ENCODE assay signal across 16 mouse cellular contexts in genomic region chr11:117362307-117362706, GRCm38 (mm10).
DNase-seq lines count a peak whose midpoint lies in the region; ATAC-seq and TF ChIP-seq lines count a peak whose summit lies in the region.
"Had no signal": no experiment of that assay in that cellular context is flagged by ENCODE, and none has a peak within 500 bp of the region (broad histone marks: within the 10 kb centered on the region; RNA-seq: fewer than 3 reads in every experiment).

No protein-coding gene starts in this region.

- WGBS in intestine, postnatal 0 days, result 90% methylated on average over 2 of the region's 2 CpGs
- 90% methylated on average over 2 of the region's 2 CpGs for WGBS in intestine, embryonic 15.5 days
- WGBS in lung, adult 2 months, result 92% methylated on average over 2 of the region's 2 CpGs
- 81% methylated on average over 2 of the region's 2 CpGs for WGBS in heart, embryonic 11.5 days (ENCODE audit: insufficient replicate concordance)

- peak; percentile 45 for TF ChIP-seq CTCF in intestine, postnatal 0 days (IDR thresholded peaks at IDR 0.05; ENCODE audit: low read depth)
- TF ChIP-seq CTCF in lung, adult 2 months (IDR thresholded peaks at IDR 0.05; ENCODE audit: insufficient read depth, low read length), result peak; percentile 12; the same call in 1 of the 2 replicates
- TF ChIP-seq CTCF in E14TG2a.4 (conservative IDR thresholded peaks at IDR 0.05; ENCODE audit: low read length), result peak; percentile 52
- 0 out of 2 replicates have a peak, but pooled peaks have one; percentile 9 for TF ChIP-seq CTCF in cortical plate, adult 2 months (IDR thresholded peaks at IDR 0.05; ENCODE audit: extremely low read depth, insufficient read depth, low read length)

- TF ChIP-seq POLR2A in lung, adult 2 months (IDR thresholded peaks at IDR 0.05; ENCODE audit: borderline replicate concordance, extremely low read depth, low read depth, low read length), result no peak
- no peak for TF ChIP-seq POLR2A in cortical plate, adult 2 months (IDR thresholded peaks at IDR 0.05; ENCODE audit: extremely low read depth, insufficient read depth, low read length)

- peaks cover 56% of the 10 kb centered on the region for H3K36me3 ChIP-seq in intestine, postnatal 0 days (ENCODE audit: control insufficient read depth, insufficient read depth)
- H3K36me3 ChIP-seq in intestine, embryonic 15.5 days, result peaks cover 40% of the 10 kb centered on the region
- peaks cover 61% of the 10 kb centered on the region for H3K36me3 ChIP-seq in E14TG2a.4 (ENCODE audit: insufficient read depth, low read length)
- H3K36me3 ChIP-seq in heart, embryonic 11.5 days (ENCODE audit: control insufficient read depth, insufficient read depth, low read length), result peaks cover 27% of the 10 kb centered on the region

- no peak overlapping the region for H3K4me2 ChIP-seq in intestine, postnatal 0 days (replicated peaks; ENCODE audit: low read depth)
- H3K4me2 ChIP-seq in intestine, embryonic 15.5 days (replicated peaks), result no peak overlapping the region
- no peak overlapping the region for H3K4me2 ChIP-seq in heart, embryonic 11.5 days
- H3K4me2 ChIP-seq: forebrain, embryonic 12.5 days; neural tube, embryonic 12.5 days had no signal

- H3K27ac ChIP-seq in intestine, postnatal 0 days (ENCODE audit: low read depth, low read length), result no peak overlapping the region
- no peak overlapping the region for H3K27ac ChIP-seq in intestine, embryonic 15.5 days
- H3K27ac ChIP-seq in cortical plate, adult 2 months (ENCODE audit: insufficient read depth, low read length), result no peak overlapping the region
- no peak overlapping the region for H3K27ac ChIP-seq in heart, embryonic 11.5 days (ENCODE audit: low read depth, low read length)
- H3K27ac ChIP-seq: gastrocnemius, adult 2 months; neural tube, embryonic 12.5 days had no signal

- no peaks in the 10 kb centered on the region for H3K4me1 ChIP-seq in intestine, postnatal 0 days (replicated peaks; ENCODE audit: control insufficient read depth, insufficient read depth, low read length)
- H3K4me1 ChIP-seq in intestine, embryonic 15.5 days (replicated peaks), result 0 out of 2 replicates have a peak, but pooled peaks cover 3% of the 10 kb centered on the region
- H3K4me1 ChIP-seq in lung, adult 2 months (ENCODE audit: control insufficient read depth, insufficient read depth, low read length), result no peaks in the 10 kb centered on the region
- H3K4me1 ChIP-seq in E14TG2a.4 (replicated peaks; ENCODE audit: low read depth, low read length), result peaks cover 63% of the 10 kb centered on the region
- no peaks in the 10 kb centered on the region for H3K4me1 ChIP-seq in cortical plate, adult 2 months (ENCODE audit: control insufficient read depth, insufficient read depth, low read length)
- H3K4me1 ChIP-seq in heart, embryonic 11.5 days (ENCODE audit: control insufficient read depth, insufficient read depth, low read length), result no peaks in the 10 kb centered on the region
- H3K4me1 ChIP-seq: forebrain, embryonic 12.5 days had no signal

- no peak overlapping the region for H3K4me3 ChIP-seq in intestine, postnatal 0 days (ENCODE audit: low read depth, low read length)
- no peak overlapping the region for H3K4me3 ChIP-seq in intestine, embryonic 15.5 days (replicated peaks)
- H3K4me3 ChIP-seq in lung, adult 2 months (replicated peaks; ENCODE audit: extremely low read depth, low read depth, low read length), result no peak overlapping the region
- no peak overlapping the region for H3K4me3 ChIP-seq in E14TG2a.4 (replicated peaks; ENCODE audit: low read length)
- no peak overlapping the region for H3K4me3 ChIP-seq in cortical plate, adult 2 months (ENCODE audit: insufficient read depth, low read length)
- H3K4me3 ChIP-seq in heart, embryonic 11.5 days (ENCODE audit: low read depth, low read length), result no peak overlapping the region
- H3K4me3 ChIP-seq: forebrain, embryonic 12.5 days; gastrocnemius, adult 2 months; neural tube, embryonic 12.5 days had no signal

- DNase-seq in lung, adult 2 months, result no peak
- DNase-seq in lung, postnatal 10 days, result no peak
- DNase-seq in cerebellum, adult 8-10 months, result no peak
- DNase-seq: adrenal gland, adult 2 months; cerebellum, adult 11-12 months; gastrocnemius, adult 2 months; heart, postnatal 36 days had no signal

- no peak overlapping the region for H3K9ac ChIP-seq in intestine, postnatal 0 days (ENCODE audit: low read depth, low read length)
- no peak overlapping the region for H3K9ac ChIP-seq in intestine, embryonic 15.5 days
- H3K9ac ChIP-seq in heart, embryonic 11.5 days (ENCODE audit: low read depth, low read length), result no peak overlapping the region
- H3K9ac ChIP-seq: forebrain, embryonic 12.5 days; neural tube, embryonic 12.5 days had no signal

- ATAC-seq in intestine, postnatal 0 days, result no peak
- no peak for ATAC-seq in intestine, embryonic 15.5 days
- no peak for ATAC-seq in heart, embryonic 11.5 days (replicated peaks; ENCODE audit: insufficient number of reproducible peaks, low FRiP score, low TSS enrichment)
- ATAC-seq: inflammation-experienced regulatory T-cells, adult 6 months; midbrain, embryonic 16.5 days had no signal

- H3K9me3 ChIP-seq in intestine, postnatal 0 days (ENCODE audit: control insufficient read depth), result no peaks in the 10 kb centered on the region
- no peaks in the 10 kb centered on the region for H3K9me3 ChIP-seq in intestine, embryonic 15.5 days
- no peaks in the 10 kb centered on the region for H3K9me3 ChIP-seq in E14TG2a.4 (ENCODE audit: low read length)
- no peaks in the 10 kb centered on the region for H3K9me3 ChIP-seq in heart, embryonic 11.5 days (replicated peaks; ENCODE audit: control insufficient read depth, low read length)
- H3K9me3 ChIP-seq: forebrain, embryonic 12.5 days; neural tube, embryonic 12.5 days had no signal

- no peaks in the 10 kb centered on the region for H3K27me3 ChIP-seq in intestine, postnatal 0 days (replicated peaks; ENCODE audit: control insufficient read depth, insufficient read depth, low read length)
- no peaks in the 10 kb centered on the region for H3K27me3 ChIP-seq in intestine, embryonic 15.5 days (replicated peaks)
- H3K27me3 ChIP-seq in E14TG2a.4 (ENCODE audit: insufficient read depth, low read length), result no peaks in the 10 kb centered on the region
- no peaks in the 10 kb centered on the region for H3K27me3 ChIP-seq in heart, embryonic 11.5 days (ENCODE audit: control insufficient read depth, insufficient read depth, low read length)
- H3K27me3 ChIP-seq: forebrain, embryonic 12.5 days; neural tube, embryonic 12.5 days had no signal
